Mouse (Mus musculus) testis, postnatal 14 days (tissue): ENCODE data around the gene Sult4a1.

Source experiments
- DNase-seq: peaks from one replicate; pipeline ENCODE4 v3.0.0; 2021; ENCODE audit warnings: low spot score

The Sult4a1 gene

DNA sequence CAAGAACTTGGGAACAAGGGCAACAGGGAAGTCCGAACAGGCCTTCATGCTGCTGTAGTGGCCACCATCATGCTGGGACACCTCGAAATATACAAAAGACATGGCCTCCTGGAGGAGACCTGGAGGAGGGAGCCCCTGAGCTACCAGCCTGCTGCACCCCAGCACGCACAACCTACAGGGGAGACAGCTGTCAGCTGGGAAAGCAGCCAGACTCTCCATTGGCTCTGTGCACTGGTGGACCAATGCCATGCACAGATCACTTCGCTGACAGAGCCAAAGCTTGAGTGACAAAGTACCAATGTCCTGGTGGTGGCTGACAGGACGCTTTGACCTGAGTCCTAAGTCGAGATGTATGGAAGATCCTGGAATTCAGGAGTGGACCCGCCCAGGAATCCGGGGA is 9.5 kb downstream of the Sult4a1 start:
- DNase-seq = no peak

DNA sequence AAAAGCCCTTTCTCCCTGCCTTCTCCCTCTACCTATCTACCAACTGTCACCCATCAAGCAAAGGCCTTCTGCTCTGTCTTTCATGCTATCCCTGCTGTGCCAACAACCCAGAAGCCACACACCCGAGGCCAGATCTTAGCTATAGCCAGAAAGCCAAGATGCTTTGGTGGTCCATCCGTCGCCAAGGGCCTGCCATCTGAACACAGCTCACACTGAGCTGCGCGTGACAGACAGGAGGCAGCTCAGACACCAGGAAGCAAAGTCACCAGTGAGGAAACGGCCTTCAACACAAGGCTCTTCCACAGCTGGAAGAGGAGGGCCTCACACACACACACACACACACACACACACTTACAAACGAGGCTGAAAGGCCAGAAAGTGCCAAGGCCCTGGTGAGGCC is 10.6 kb downstream of the Sult4a1 start:
- no peak for DNase-seq

DNA sequence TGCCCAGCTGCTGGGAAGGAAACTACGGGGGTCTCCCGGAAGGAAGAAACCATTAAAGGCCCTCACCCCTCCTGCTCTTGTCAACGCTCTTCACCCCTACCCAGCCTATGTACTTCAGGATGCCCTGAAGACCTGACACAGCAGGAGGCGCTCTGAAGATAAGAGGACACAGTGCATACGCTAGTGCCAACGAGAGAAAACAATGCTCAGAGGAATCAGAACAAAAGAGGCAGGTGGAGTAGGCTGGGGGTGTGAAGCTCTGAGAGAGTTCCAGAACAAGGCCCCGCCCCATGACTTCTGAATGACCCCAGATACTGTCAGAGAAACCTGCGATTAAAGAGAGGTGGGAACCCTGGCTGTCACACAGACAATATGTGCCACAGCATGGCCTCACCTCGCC is 18.8 kb downstream of the Sult4a1 start:
- DNase-seq = no peak

DNA sequence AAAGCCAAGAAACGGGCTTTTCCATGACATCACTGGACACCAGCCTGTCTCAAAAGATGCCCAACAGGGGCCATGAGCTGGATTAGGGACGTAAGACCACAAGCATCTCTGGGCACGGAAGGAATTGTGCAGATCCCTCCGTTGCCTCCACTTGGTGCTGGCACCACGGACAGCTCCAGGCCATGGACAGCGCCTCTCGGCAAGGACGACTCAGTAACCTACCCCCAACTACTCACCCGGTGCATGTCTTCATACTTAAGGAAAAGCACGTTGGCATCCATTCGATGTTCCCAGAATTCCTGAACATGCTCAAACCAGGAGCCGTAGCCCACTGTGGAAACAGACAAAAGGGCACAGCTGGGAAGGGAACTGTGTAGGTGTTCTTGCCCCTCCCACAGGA is 19.2 kb downstream of the Sult4a1 start:
- no peak for DNase-seq

DNA sequence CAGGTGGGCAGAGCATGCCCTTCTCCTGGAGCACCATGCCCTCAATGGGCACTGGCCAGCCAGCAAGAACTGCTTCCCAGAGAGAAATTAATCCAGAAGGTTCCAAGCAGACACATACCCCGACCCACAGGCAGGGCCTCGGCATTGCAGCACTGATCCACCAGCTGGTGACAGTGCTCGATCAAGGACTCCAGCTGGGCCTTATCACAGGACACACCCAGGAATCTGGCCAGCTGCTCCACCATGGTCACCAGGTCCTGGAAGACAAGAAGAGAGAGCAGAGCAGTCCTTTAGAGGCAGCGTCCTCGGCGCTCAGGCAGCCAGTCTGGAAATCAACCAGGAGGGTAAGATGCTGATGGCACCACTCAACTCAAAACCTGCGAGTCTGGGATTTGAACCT is 25.5 kb downstream of the Sult4a1 start:
- no peak for DNase-seq

DNA sequence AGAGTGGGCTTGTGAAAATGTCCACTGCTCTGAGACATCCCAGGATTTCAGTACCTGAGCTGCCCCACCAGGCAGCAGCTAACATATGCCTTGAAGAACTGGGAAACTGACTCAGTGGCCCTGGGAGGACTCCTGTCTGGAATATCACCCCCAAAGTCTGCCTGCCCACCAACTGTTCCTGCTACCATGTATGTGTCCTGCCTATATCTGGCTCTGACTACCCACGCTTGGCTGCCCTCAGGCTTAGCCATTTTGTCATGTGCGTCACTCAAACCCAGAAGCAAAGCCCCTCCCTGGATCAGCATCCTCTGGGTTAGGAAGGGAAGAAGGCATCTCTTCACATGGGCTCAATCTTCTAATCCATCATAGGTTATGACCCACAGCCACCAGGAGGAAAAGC is 26.0 kb downstream of the Sult4a1 start:
- DNase-seq = no peak

DNA sequence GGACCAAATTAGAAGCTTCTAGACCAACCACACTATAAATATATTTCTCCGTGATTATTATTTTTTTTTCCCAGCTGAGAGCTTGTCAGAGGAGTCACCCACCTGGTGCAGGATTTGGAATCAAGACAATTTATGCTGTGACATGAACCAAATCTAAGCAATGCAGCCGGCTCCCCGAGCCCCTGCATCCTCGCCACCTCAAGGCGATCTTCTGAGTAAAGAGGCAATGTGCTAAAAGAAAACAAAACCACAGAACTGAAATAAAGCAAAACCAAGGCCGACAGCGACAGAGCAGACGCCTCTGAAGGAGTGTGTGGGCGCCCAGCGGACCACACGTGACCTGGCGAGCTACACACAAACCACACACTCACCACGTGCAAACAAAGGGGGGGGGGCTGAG is 26.9 kb downstream of the Sult4a1 start:
- DNase-seq = no peak

DNA sequence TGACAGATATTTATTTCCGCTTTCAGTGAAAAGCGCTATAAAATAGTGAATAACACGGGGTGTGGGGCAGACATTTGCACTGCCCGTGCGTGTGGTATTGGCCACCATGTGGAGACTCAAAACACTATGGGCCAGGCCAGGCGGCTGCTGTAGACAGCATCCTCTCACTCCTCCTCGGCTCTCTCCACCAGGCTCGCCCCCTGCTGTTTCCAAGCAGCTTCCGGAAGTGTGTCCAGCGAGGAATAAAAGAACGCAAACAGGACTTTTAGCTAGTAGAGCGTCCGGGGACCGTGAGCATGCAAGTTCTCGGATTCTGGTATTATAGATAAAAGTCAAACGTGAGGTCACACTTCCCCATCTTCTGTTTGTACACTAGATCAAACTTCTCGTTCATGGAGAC is 28.4 kb downstream of the Sult4a1 start:
- no peak for DNase-seq

DNA sequence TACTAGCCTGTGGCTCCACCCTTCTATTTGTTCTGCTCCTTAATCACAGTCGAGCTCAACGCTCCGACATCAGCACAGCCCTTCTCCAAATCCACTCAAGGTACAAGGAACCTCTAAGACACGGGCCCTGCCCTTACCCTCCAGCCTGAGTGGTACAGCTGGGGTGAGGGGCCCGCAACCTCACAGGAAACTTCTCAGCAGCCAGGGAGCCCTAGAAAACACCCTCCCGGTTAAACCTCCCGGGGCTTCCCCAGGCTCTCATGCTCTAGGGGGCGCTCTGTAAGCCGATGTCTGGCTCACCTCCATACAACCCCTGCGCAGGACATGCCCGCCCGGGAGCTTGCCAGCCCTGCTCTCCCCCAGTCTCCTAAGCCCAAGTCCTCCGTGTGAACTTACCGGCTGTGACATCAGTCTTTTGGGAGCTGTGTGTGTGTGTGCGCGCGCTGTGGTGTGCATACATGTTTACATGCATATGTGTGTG is 30.8 kb downstream of the Sult4a1 start:
- peak; percentile 50 for DNase-seq

DNA sequence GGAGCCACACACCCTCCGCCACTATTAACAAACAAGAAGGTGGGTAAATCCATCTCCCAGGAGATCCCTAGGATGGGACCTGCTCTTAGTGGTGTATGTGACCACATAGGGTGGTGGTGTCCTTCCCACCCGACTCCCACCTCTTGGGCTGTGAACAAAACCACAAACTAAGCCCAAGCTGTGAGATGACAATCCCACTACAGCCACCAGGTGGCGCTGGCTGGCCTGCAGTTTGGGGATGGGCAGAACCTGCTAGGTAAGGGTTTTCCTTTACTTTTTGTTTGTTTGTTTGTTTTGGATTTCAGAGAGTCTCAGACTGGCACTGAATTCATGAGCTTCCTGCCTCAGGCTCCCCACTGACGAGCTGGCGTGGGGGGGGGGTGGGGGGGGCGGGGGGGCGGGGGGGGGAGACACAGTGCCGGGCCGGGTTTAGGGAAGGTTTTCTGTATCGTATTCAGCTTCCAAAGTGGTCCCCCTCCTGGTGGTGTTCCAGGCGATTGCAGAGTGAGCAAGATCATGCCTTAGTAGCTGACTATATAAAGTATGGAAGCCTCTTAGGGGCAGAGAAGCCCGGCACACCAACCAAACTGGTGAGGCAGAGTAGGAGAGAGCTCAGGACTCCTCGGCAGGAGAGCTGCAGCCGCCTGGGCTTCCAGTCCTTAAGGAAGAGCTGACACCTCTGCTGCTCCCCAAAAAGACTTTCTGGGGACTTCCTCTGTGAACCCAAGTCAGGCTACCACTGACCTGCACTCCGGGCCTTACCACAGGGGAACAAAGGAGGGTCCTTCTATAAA is 31.4 kb downstream of the Sult4a1 start:
- DNase-seq = peak; percentile 50

DNA sequence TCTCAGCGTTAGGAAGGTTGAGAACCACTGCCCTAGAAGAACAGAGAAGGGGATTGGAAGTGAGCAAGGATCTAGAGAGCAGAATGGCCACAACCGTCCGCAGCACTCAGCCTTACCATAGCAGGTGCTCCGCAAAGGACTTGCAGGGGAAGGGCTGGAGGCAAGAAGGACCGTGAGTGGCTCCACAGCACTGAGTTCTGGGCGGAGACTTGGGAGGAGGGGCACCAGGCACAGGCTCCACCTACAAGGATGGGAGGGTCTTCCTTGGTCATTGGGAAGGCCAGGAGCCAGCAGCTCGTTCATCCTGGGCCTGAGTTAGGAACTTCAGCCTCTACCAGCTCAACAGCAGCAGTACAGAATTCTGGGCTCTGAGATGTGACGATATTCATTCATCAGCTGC is 32.5 kb downstream of the Sult4a1 start:
- DNase-seq = no peak

DNA sequence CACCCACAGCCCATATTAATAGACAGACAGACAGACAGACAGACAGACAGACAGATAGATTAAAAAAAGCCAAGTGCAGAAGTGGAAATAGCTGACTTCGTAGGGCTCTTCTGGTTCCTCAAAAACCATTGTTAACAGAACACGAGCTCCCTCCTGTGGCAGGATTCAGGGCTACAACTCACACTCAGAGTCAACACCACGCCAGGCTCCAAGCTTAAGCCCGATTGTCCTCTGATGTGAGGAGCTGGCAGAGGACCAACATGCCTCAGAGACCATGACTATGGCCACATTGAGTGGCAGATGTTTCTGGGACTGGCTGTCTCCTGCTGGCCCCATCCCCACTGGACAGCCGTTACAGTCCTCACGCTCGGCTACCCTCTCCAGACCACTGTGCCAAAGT is 33.3 kb downstream of the Sult4a1 start:
- DNase-seq = no peak

DNA sequence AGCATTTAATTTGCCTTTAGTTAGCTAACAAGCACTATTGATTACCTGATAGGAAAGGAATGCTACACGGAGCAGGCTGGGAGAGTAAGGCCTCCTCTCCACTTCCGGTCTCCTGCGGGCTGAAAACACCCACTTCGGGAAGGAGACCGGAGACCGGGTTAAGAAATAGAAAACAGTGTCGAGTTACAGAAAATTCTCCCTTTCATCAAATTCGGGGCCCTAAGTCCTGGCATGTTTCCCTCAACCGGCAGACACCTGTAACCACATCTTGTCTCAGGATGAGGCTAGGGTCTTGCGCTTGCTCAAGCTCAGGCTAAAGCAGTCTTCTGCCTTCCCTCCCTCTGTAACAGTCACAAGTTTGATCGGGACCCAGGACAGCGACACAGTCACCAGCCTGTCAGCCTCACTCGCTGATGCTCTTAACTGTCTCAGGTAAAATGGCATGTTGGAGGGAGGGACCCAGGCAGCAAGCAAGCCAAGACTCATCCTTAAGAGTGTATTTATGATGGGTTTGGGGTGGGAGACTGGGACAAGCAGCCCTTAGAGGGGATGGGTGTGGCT is 35.4 kb downstream of the Sult4a1 start:
- no peak for DNase-seq

DNA sequence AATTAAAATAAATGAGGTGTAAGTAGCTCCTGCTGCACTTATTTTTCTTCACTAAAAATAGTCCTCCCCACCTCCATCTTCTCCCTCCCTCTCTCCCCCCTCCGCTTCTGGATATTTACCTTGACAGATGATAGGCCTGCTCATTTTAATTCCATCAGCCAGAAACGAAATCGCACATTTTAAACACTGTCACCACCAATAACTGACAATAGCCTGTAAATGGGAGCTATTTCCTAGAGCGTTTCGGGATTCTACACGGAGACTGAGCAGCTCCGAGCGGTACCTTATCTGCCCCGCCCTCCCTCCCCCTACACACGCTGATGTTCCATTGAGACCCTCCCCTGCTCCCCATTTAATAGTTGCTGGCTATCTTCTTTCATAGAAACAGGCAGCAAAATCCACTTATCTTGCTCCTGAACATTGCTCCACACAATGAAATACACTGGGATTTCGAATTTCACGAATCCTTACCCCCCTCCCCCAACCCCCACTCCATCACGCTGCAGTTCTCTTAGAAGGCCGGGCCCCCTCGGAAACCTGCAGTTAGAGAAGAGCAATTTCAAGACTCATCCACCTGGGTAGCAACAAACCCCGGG is 36.0 kb downstream of the Sult4a1 start:
- DNase-seq = no peak

DNA sequence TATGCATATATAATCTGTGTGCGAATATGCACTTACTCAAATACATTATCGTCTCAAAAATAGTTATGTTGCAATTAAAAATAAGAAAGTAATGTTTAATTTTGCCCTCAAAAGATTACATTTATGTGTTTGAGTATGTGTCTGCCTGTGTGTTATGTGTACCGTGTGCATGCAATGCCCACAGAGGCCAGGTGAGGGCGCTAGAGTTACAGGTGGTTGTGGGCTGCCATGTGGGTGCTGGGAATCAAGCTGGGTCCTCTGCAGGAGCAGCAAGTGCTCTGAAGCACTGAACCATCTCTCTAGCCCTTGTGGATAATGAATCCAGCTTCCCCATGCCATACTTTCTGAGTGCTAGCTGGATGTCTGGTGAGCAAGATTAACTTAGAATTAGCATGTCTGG is 39.9 kb downstream of the Sult4a1 start:
- peak; percentile 42 for DNase-seq

DNA sequence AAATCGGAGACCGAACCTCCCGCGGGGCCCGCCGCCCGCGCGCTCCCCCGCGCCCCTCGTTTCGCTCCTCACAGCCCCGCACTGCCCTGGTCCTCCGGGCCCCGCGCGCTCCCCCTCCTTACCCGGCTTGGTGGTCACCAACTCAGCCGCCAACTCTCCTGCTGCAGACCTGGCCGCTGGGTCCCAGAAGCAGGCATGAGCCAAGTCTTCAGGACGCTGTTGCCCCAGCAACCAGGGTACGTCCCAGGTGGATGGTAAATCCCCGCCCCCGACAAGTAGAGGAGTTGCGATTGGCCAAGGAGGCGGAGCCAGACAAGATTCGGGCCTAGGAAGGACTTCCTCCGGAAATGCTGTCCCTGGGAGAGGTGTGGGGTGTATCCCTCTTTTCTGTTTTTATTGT is 40.4 kb downstream of the Sult4a1 start, which contains the start of gene Efcab6:
Efcab6 (minus strand) TSS at position 240 of the 400 bp plus-strand sequence.
- DNase-seq = peak; percentile 79

DNA sequence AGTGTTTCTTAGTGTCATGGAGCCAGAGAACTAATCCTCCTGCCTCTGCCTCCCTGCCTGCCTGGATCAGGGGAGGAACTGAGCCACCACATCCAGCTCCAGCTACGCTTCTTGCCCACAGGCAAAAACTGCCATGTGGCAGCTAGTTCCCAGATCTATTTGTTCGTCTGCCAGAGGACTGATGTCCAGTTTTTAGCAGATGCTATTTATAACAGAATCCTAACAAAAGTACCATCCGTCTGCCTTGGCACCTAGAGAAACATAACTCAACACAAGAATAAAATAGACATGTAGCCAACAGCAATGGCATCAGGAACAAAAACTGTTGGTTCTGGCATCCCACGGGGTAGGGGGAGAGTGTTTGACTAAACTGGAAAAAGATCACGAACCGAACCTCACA is 46.7 kb downstream of the Sult4a1 start:
- no peak for DNase-seq

DNA sequence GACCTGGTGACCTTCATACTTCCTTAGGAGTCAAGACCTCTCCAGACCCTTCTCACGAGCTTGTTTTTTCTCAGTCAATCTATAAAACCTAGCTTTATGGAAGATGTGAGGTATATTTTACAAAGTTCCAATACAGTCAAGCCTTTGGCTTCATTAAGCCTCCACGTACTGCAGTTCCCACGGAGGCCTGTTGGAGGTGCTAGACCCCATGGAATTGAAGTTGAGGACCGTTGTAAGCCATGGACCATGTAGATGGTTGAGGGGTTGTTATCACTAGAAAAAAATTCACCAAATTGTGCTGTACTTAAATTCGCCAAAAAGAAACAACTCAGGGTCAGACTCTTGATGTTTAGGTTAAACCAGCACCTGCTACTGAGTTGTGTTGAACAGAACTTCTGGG is 49.5 kb downstream of the Sult4a1 start:
- no peak for DNase-seq

DNA sequence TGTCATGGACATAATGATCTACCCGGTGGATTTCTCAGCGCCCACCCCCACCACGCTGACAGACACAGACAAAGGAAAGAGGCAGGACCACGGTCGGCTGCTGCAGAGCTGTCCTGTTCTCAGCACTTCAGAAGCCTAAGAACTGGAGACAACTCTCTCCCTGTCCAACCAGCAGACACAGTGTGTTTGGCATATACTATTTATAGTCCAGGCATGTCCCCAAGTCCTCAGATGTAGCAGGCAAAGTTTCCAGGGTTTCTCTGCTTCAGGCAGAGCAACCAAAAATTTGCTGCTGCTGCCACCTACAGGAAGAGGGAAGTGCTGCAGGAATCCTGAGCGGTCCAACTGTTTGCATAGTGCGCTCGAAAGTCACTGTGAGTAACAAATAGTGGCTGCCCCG is 51.7 kb downstream of the Sult4a1 start:
- DNase-seq = no peak

DNA sequence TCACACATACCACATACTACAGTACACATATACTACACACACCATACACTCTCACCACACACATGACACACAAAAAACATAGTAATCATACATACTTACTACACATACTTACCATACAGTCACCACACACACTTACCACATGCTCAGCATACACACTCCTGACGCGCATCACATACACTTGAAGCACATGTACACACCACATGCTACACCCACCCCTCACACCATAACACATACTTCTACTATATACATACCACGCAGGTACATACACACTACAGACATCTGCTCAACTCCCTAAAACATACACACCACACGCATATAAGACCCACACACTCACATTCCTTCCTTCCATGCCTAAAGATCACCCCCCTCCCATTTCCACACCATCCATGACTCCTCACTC is 52.3 kb downstream of the Sult4a1 start:
- no peak for DNase-seq

DNA sequence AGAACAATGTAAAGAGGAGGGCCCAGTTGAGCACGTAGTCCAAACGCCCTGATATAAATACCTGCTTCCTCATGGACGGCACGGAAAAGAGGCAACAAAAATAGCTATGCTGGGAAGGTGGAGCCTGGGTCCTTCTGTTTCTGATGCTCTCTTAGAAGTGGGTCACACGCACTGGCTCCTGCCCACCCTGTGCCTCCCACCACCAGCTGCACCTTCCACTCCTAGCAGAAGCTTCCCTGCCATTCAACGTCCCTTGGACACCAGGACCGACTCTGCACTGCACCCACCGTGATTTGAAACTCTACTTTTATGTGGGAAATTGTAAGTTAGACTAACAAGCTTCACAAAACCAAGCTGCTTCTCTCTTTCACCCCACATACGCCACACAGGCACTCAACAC is 53.2 kb downstream of the Sult4a1 start:
- DNase-seq = no peak

DNA sequence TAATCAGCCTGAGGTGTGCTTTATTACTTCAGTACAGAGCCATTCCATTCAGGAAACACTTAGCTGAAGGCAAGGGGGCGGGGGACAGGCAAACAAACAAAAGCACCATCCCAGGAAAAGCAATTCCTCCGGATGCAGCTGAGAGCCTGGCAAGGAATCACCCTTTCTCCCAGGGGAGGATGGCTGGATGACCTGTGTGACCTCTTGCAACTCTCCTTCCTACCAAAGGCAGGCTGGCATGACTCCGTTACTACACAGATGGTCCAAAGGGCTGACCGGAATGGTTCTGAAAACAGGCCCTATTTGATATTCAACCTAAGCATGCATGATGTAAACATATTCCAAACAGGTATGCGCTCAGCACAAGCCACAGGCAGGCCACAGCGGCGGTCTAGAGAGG is 56.0 kb downstream of the Sult4a1 start:
- DNase-seq = no peak

DNA sequence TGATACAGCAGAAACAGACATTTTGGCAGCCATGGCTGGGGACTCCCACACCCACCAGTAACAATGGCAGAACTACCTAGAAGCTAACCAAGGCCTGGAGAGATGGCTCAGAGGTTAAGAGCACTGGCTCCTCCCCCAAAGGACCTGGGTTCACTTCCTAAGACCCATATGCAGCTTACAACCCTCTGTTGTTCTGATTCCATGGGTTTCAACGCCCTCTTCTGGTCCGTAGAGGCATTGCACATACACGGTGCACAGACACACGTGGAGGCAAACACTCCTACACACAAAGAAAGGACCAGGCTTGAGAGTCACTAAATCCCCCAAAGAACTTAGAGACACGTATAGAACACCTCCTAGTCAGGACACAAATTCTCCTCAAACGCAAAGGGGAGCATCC is 60.0 kb downstream of the Sult4a1 start:
- DNase-seq = no peak

DNA sequence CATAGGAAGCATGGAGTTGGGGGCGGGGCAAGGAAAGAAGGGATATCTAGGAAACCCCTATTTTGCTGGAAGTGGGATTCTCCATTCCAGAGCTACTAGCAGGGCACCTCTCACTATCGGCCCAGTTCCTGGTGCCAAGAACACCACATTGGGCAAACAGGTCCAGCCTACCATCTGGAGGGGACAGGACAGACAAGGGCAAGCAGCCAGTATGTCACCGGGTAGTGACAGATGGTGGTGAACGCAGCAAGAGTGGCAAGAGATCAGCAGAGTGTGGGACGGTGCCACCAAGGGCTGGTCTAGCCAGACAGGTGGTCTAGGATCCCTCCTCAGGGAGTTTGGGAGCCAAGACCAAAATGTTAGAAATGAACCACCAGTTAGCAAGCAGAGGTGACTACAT is 68.5 kb downstream of the Sult4a1 start:
- DNase-seq = no peak
